Mouse (Mus musculus): ENCODE results near the gene Fam131a. TPM values are rescaled to one million over a fixed set of nuclear protein-coding genes. Genes with fewer than 3 reads are reported as not detected.

Fam131a gene
- polyA plus RNA-seq, 3 experiments from 2014 or later, result 0.30 to 0.78 (median 0.59) TPM

Other genes with a start within 250 kb of the Fam131a start
- gene Eif2b5, start 194.4 kb upstream of the Fam131a start, polyA plus RNA-seq (2017; shearing (Covaris generic)), result 10 to 100 TPM; 13.1 to 19.0 (median 14.8) TPM
- gene Dvl3, start 176.3 kb upstream of the Fam131a start, polyA plus RNA-seq (2017; shearing (Covaris generic)), result 10 to 100 TPM; 10.9 to 19.2 (median 12.4) TPM
- gene Ap2m1, start 157.8 kb upstream of the Fam131a start, polyA plus RNA-seq (2017; shearing (Covaris generic)), result 100 to 1,000 TPM; 494 to 560 (median 499) TPM
- 10 to 100 TPM; 49.8 to 94.5 (median 71.5) TPM for gene Abcf3, start 144.7 kb upstream of the Fam131a start, polyA plus RNA-seq (2017; shearing (Covaris generic))
- gene Vwa5b2, start 103.8 kb upstream of the Fam131a start, polyA plus RNA-seq (2017; shearing (Covaris generic)), result under 1 TPM in 2 of 3 experiments, not detected in 1; 0.24 to 0.31 TPM
- 10 to 100 TPM; 12.0 to 19.3 (median 18.7) TPM for gene Eef1akmt4, start 81.6 kb upstream of the Fam131a start, polyA plus RNA-seq (2017; shearing (Covaris generic))
- not detected for gene Gm49333, start 81.6 kb upstream of the Fam131a start, polyA plus RNA-seq (2017; shearing (Covaris generic))
- 10 to 100 TPM; 22.7 to 33.7 (median 28.4) TPM for gene Alg3, start 81.5 kb upstream of the Fam131a start, polyA plus RNA-seq (2017; shearing (Covaris generic))
- under 1 TPM in 1 of 3 experiments, not detected in 2; 0.43 TPM for gene Camk2n2, start 72.0 kb upstream of the Fam131a start, polyA plus RNA-seq (2017; shearing (Covaris generic))
- not detected for gene Ece2, start 63.4 kb upstream of the Fam131a start, polyA plus RNA-seq (2017; shearing (Covaris generic))
- 100 to 1,000 TPM; 135 to 198 (median 183) TPM for gene Psmd2, start 41.6 kb upstream of the Fam131a start, polyA plus RNA-seq (2017; shearing (Covaris generic))
- 10 to 100 TPM; 48.9 to 68.0 (median 51.3) TPM for gene Eif4g1, start 24.9 kb upstream of the Fam131a start, polyA plus RNA-seq (2017; shearing (Covaris generic))
- gene Polr2h, start 24.4 kb downstream of the Fam131a start, polyA plus RNA-seq (2017; shearing (Covaris generic)), result 10 to 100 TPM; 63.1 to 71.1 (median 64.1) TPM
- 1 to 10 TPM in 1 of 3 experiments, under 1 TPM in 2; 0.48 to 1.2 (median 0.79) TPM for gene Clcn2, start 24.5 kb downstream of the Fam131a start, polyA plus RNA-seq (2017; shearing (Covaris generic))
- gene Chrd, start 39.9 kb downstream of the Fam131a start, polyA plus RNA-seq (2017; shearing (Covaris generic)), result not detected
- gene Thpo, start 41.3 kb downstream of the Fam131a start, polyA plus RNA-seq (2017; shearing (Covaris generic)), result not detected